Mouse (Mus musculus) cortical plate, adult 2 months (tissue): Measurements from ENCODE around the gene Fgd5.

ENCODE experiments used
- CTCF ChIP-seq: fragments of 200-500 bp; IDR thresholded peaks from 2 replicates; pipeline ENCODE4 v1.5.1; 2011; ENCODE audit warnings: mild to moderate bottlenecking, control low read depth, low read length; ENCODE audit not compliant: insufficient read depth; ENCODE audit errors: extremely low read depth
- POLR2A ChIP-seq: fragments of 200-500 bp; IDR thresholded peaks from 2 replicates; pipeline ENCODE4 v1.6.1; 2011; ENCODE audit warnings: mild to moderate bottlenecking, low read length, control low read depth; ENCODE audit not compliant: insufficient read depth; ENCODE audit errors: extremely low read depth

DNA sequence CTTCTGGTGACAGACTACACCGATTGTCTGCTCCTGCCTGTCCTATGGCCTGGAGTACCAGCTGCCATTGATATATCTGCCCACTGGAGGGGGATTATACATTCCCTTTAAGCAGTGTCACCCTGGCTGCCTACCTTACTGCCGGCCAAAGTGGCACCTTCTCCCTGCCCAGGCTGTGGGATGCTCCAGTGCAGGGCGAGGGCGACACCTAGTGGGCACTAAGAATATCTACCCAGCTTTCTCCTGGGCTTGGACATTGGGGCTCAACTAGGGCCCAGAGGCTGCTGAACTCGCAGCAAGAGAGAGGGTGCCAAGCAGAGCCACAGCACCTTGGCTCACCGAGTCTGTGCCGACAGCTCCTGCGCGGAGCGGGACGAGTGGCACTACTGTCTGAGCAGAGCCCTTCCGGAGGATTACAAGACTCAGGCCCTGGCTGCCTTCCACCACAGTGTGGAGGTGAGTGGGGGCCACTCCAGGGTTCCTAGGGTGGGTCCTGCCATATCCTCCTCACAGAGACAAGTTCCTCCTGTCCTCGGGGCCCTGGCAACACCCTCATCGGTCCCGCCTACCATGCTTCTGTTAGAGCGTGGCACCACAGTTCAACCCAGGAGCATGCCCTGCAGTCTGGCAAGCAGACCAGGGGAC, 88.6 kb downstream of the Fgd5 start:
- TF ChIP-seq CTCF (peak; percentile 97), POLR2A (no peak)
